Mouse (Mus musculus): ENCODE measurements around the gene Sirpb1c.
"Not testable (repeated sequence)": the region's sequence is repeated elsewhere in the genome, so short reads cannot be mapped to it uniquely, and the experiment has no call there.

Gene Sirpb1c

DNA sequence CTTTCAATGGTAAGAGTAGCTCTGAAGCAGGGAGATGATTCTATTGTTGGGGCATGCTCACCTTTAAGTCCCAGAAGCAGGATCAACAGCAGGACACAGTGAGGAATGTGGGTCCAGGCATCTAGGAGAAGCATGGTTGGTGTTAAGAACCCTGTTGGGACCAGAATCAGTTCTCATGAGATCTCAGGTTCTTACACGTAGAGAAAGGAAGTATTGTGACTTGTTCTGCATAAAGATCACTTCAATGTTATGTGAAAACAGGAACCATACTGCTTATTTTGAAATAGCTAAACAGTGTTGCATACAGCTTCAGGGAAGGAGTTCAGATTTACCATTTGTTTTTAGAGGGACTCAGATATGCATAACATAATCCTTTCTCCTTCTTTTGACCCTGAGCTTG lies at the start of gene Sirpb1c:
Gene Sirpb1c, minus strand, starts transcription at position 249 of the 400 bp plus-strand sequence.
- DNase-seq (ENCODE audit: low spot score in 2 of 2): not testable (repeated sequence)

DNA sequence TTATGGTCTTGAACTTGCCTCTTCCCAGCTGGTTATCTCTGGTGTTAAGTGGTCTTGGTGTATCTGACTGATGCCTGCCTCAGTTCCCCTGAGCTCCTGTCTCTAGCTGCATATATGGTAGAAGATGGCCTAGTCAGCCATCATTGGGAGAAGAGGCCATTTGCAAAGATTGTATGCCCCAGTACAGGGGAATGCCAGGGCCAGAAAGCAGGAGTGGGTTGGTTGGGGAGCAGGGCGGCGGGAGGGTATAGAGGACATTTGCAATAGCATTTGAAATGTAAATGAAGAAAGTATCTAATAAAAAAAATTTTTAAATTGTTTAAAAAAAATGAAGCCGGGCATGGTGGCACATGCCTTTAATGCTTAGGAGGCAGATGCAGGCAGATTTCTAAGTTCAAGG lies 38.1 kb upstream of the Sirpb1c start:
- no peak for DNase-seq (ENCODE audit: low spot score in 2 of 2)

DNA sequence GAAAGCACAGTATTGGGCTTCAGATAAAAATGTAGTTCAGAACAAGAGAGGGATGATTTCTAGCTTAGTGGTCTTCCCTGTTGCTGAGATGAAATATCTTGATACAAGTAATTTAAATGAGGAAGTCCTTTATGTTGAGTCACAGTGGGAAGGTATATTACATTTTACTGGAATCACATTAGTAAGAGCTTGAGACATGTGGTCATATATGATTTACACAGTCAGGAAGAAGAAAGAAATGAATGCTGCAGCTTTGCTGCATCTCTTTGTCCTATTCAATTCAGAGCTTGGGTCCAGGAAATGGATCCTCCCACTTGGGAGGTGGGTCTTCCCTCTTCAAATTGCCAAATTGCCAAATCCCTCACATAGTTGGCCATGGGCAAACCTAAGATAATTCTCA lies 7.4 kb upstream of the Sirpb1c start:
- DNase-seq (ENCODE audit: low spot score in 2 of 2): not testable (repeated sequence)

DNA sequence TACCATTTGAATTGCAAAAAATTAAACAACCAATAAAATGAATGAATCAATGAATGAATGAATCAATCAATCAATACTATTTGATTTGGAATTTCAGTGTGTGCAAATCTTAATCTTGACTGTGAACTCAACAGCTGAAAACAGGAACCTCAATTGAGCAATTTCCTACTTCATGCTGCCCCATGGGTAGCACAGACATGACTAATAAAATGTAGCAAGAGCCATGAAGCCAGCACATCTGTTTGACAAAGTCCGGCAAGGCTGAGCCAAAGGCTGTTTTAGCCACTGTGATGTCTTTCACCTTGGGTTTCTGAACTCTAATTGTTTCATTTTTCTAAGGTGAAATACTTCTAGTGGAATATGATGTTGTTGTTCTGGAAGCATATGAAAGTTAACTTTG lies 1.6 kb upstream of the Sirpb1c start:
- DNase-seq (ENCODE audit: low spot score in 2 of 2): no peak

DNA sequence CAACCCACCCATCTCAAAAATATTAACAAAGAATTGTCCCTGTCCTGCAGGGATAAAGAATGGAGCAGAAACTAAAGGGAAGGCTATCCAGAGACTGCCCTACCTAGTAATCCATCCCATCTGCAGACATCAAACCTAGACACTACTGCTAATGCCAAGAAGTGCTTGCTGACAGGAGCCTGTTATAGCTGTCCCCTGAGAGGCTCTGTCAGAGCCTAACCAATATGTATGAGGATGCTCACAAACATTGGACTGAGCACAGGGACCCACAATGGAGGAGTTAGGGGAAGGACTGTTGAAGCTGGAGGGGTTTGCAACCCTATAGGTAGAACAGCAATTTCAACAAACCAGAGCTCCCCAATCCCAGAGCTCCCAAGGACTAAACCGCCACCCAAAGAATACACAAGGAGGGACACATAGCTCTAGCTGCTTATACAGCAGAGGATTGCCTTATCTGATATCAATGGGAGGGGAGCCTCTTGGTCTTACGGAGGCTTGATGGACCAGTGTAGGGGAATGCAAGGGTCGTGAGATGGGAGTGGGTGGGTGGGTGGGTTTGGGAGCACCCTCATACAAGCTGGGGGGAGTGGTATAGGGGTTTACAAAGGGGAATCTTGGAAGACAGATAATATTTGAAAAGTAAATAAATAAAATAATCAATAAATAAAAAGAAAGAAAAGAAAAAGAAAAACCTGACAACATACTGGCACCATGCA lies 838 bp downstream of the Sirpb1c start:
- no peak for DNase-seq (ENCODE audit: low spot score in 2 of 2)

DNA sequence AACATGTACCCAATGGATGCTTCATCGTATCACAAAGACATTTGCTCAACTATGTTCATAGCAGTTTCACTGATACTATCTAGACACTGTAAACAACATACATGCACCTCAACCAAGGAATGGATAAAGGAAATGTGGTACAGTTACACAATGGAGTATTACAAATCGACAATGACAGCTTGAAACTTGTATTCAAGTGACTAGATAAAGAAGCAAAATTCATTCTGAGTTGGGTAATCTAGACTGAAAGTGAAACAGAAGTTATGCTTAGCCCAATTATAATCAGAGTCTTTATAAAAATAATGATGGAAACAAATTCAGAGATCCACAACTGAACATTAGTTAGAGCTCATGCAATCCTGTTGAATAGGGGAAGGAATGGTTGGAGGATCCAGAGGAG lies 74.7 kb downstream of the Sirpb1c start:
- DNase-seq (ENCODE audit: low spot score in 2 of 2): not testable (repeated sequence)
